Mouse (Mus musculus) liver, embryonic 11.5 days (tissue): Measurements from ENCODE around the gene Dcaf1. TPM values are rescaled to one million over a fixed set of nuclear protein-coding genes. Genes with fewer than 3 reads are reported as not detected.
A peak's percentile ranks its signal among the peaks of the same experiment; 100 is the strongest.

Experiments
- ATAC-seq: fragments of 200-750 bp; cut with Nextera tagmentation; replicated peaks from 2 replicates; pipeline ENCODE4 v1.8.0; 2017; ENCODE audit warnings: moderate number of reproducible peaks, mild to moderate bottlenecking, moderate TSS enrichment, moderate library complexity; ENCODE audit not compliant: low FRiP score
- DNase-seq: peaks from one replicate; pipeline ENCODE4 v3.0.0-alpha.2; 2017; ENCODE audit warnings: low spot score
- H3K27ac ChIP-seq: fragments of 300-500 bp; sonication (generic); 2 replicates; pipeline ENCODE4 v1.5.1; 2014; ENCODE audit warnings: mild to moderate bottlenecking, low read depth, low read length, control low read depth
- H3K27me3 ChIP-seq: fragments of 300-500 bp; sonication (generic); replicated peaks from 2 replicates; pipeline ENCODE4 v1.6.1; 2014; ENCODE audit warnings: low read length, mixed read lengths; ENCODE audit not compliant: control insufficient read depth, insufficient read depth
- H3K36me3 ChIP-seq: fragments of 300-500 bp; sonication (generic); 2 replicates; pipeline ENCODE4 v1.6.1; 2014; ENCODE audit warnings: mild to moderate bottlenecking, low read length, moderate library complexity, mixed read lengths; ENCODE audit not compliant: control insufficient read depth, insufficient read depth
- H3K4me1 ChIP-seq: fragments of 300-500 bp; sonication (generic); replicated peaks from 2 replicates; pipeline ENCODE4 v1.6.1; 2014; ENCODE audit warnings: low read length, mixed read lengths; ENCODE audit not compliant: control insufficient read depth, insufficient read depth
- H3K4me2 ChIP-seq: fragments of 300-500 bp; sonication (generic); 2 replicates; pipeline ENCODE4 v1.6.1; 2014; ENCODE audit warnings: mild to moderate bottlenecking, control low read depth, moderate library complexity
- H3K4me3 ChIP-seq: fragments of 300-500 bp; sonication (generic); 2 replicates; pipeline ENCODE4 v1.5.1; 2014; ENCODE audit warnings: low read depth, low read length, control low read depth
- H3K9ac ChIP-seq: fragments of 300-500 bp; sonication (generic); 2 replicates; pipeline ENCODE4 v1.6.1; 2014; ENCODE audit warnings: low read depth, low read length, control low read depth
- H3K9me3 ChIP-seq: fragments of 300-500 bp; sonication (generic); 2 replicates; pipeline ENCODE4 v1.6.1; 2016; ENCODE audit warnings: low read length, inconsistent platforms, mixed read lengths; ENCODE audit not compliant: control insufficient read depth
- WGBS: fragments of 180-500 bp; shearing (Covaris S2); extraction: QIAGEN DNeasy Blood & Tissue Kit; methylation state at CpG from one replicate; pipeline ENCODE4 v1.1.7; 2014; 5-methylcytosine and 5-hydroxymethylcytosine counted together
- polyA plus RNA-seq: library from polyadenylated mRNA; unstranded; fragments of >200 nt; fragmentation: Nextera tagmentation; extraction: Ambion mirVana; gene quantifications from 2 replicates; pipeline ENCODE4 v1.2.1, GENCODE M21; 2014

The Dcaf1 gene
- polyA plus RNA-seq, 1 experiment from 2014 or later, result 35.5 TPM

GRCm38 (mm10) chr9:106883085-106883484 lies 61.4 kb downstream of the Dcaf1 start:
- no peak overlapping the region for H3K27ac ChIP-seq
- H3K4me3 ChIP-seq, result peak overlapping the region; percentile 15; the same call in 1 of the 2 replicates
- 81% methylated on average over 3 of the region's 3 CpGs for WGBS

GRCm38 (mm10) chr9:106884306-106884705 lies 62.6 kb downstream of the Dcaf1 start:
- Histone ChIP-seq H3K27ac (no peak overlapping the region; the same call in 1 of the 2 replicates), H3K9ac (peak overlapping the region; percentile 97; the same call in 1 of the 2 replicates), H3K4me2 (peak overlapping the region; percentile 100), H3K36me3 (peaks cover 27% of the 10 kb centered on the region), H3K4me1 (peaks cover 41% of the 10 kb centered on the region), H3K4me3 (peak overlapping the region; percentile 96), H3K27me3 (no peaks in the 10 kb centered on the region), H3K9me3 (no peaks in the 10 kb centered on the region)
- peak; percentile 53 for DNase-seq
- 47% methylated on average over 16 of the region's 16 CpGs for WGBS
- no peak for ATAC-seq

More at GRCm38 (mm10) chr9:106883085-106883484, 61.4 kb downstream of the Dcaf1 start:
- H3K4me1 ChIP-seq, result peaks cover 32% of the 10 kb centered on the region
- H3K36me3 ChIP-seq, result peaks cover 18% of the 10 kb centered on the region
- ATAC-seq, result no peak
- H3K9me3 ChIP-seq, result no peaks in the 10 kb centered on the region
- 0 out of 2 replicates have a peak overlapping the region, but pooled peaks have one; percentile 25 for H3K9ac ChIP-seq
- no peaks in the 10 kb centered on the region for H3K27me3 ChIP-seq
- peak overlapping the region; percentile 39; the same call in 1 of the 2 replicates for H3K4me2 ChIP-seq
- no peak for DNase-seq

- no peak for ATAC-seq
- Histone ChIP-seq H3K4me2 (peak overlapping the region; percentile 100), H3K9me3 (no peaks in the 10 kb centered on the region), H3K4me3 (peak overlapping the region; percentile 96), H3K36me3 (peaks cover 37% of the 10 kb centered on the region), H3K9ac (peak overlapping the region; percentile 97), H3K4me1 (peaks cover 50% of the 10 kb centered on the region), H3K27me3 (no peaks in the 10 kb centered on the region), H3K27ac (peak overlapping the region; percentile 90; the same call in 1 of the 2 replicates)
- DNase-seq, result peak; percentile 50
- WGBS, result 26% methylated on average over 44 of the region's 44 CpGs
Observed at GRCm38 (mm10) chr9:106884996-106885900, 63.6 kb downstream of the Dcaf1 start.

GRCm38 (mm10) chr9:106885901-106886731 lies 64.4 kb downstream of the Dcaf1 start:
- Histone ChIP-seq H3K4me2 (peak overlapping the region; percentile 100), H3K4me3 (peak overlapping the region; percentile 96), H3K9me3 (no peaks in the 10 kb centered on the region), H3K9ac (peak overlapping the region; percentile 97), H3K27me3 (no peaks in the 10 kb centered on the region), H3K4me1 (peaks cover 56% of the 10 kb centered on the region), H3K27ac (peak overlapping the region; percentile 90), H3K36me3 (peaks cover 38% of the 10 kb centered on the region)
- ATAC-seq (peak; percentile 5; the same call in 1 of the 2 replicates), DNase-seq (peak; percentile 73)
- under 1% methylated on average over 97 of the region's 107 CpGs for WGBS

GRCm38 (mm10) chr9:106886828-106887702 lies 65.4 kb downstream of the Dcaf1 start, which contains the start of gene Rbm15b:
TSS of gene Rbm15b (minus strand) at chr9:106887428.
- DNase-seq, result peak; percentile 97
- 2% methylated on average over 98 of the region's 101 CpGs for WGBS
- Histone ChIP-seq H3K9me3 (no peaks in the 10 kb centered on the region), H3K4me1 (peaks cover 56% of the 10 kb centered on the region), H3K27me3 (no peaks in the 10 kb centered on the region), H3K9ac (peak within 1 kb of the TSS; percentile 97), H3K4me3 (peak within 1 kb of the TSS; percentile 96), H3K4me2 (peak within 1 kb of the TSS; percentile 100), H3K36me3 (peaks cover 37% of the 10 kb centered on the region), H3K27ac (peak within 1 kb of the TSS; percentile 90)
- peak; percentile 70 for ATAC-seq

GRCm38 (mm10) chr9:106888346-106888745 lies 66.7 kb downstream of the Dcaf1 start:
- WGBS, result 92% methylated on average over 3 of the region's 3 CpGs
- Histone ChIP-seq H3K4me2 (peak overlapping the region; percentile 76), H3K9ac (0 out of 2 replicates have a peak overlapping the region, but pooled peaks have one; percentile 4), H3K9me3 (no peaks in the 10 kb centered on the region), H3K4me3 (no peak overlapping the region), H3K27ac (no peak overlapping the region), H3K27me3 (no peaks in the 10 kb centered on the region), H3K4me1 (peaks cover 55% of the 10 kb centered on the region), H3K36me3 (peaks cover 32% of the 10 kb centered on the region)
- ATAC-seq, result no peak
- DNase-seq, result no peak

GRCm38 (mm10) chr9:106889321-106889720 lies 67.6 kb downstream of the Dcaf1 start:
- ATAC-seq (no peak), DNase-seq (no peak)
- H3K27ac ChIP-seq, result no peak overlapping the region
- WGBS, result 86% methylated on average over 9 of the region's 9 CpGs
- no peak overlapping the region; the same call in 1 of the 2 replicates for H3K4me3 ChIP-seq
- peaks cover 48% of the 10 kb centered on the region for H3K4me1 ChIP-seq
- no peak overlapping the region for H3K9ac ChIP-seq
- H3K27me3 ChIP-seq, result no peaks in the 10 kb centered on the region
- peaks cover 26% of the 10 kb centered on the region for H3K36me3 ChIP-seq
- H3K4me2 ChIP-seq, result peak overlapping the region; percentile 68; the same call in 1 of the 2 replicates
- H3K9me3 ChIP-seq, result no peaks in the 10 kb centered on the region
